Mouse (Mus musculus): ENCODE results near the gene Adgrd1. TPM values are rescaled to one million over a fixed set of nuclear protein-coding genes. Genes with fewer than 3 reads are reported as not detected.

The Adgrd1 gene
- polyA plus RNA-seq (2014; fragmentation: Illumina TruSeq; extraction: RNeasy Lipid Tissue Mini Kit (QIAGEN cat#74804); ENCODE audit: low read depth, low replicate concordance): 0.31 TPM

DNA sequence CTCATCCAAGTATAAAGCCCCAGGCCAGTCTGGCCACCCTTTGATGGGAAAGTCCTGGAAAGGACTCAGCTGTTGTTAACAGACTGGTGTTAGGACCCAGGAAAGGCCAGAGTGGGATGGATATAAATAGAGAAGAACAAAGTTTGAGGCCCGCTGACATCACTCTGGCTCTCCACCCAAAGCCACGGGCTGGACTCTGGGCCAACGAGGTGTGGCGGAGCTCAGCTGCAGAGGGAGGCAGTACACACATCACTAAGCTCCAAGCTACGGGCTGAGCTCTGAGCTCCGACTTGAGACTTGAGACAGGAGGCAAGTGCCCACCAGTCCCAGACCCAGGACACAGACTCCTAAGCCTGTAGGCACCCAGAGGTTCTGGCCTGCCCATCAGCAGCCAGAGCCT, at the start of gene Adgrd1:
Gene Adgrd1, plus strand, starts transcription at position 240 of the 400 bp plus-strand sequence.

Other genes starting within 250 kb of the Adgrd1 start
- gene Rimbp2, start 143.3 kb upstream of the Adgrd1 start, polyA plus RNA-seq (2014; fragmentation: Illumina TruSeq; extraction: RNeasy Lipid Tissue Mini Kit (QIAGEN cat#74804); ENCODE audit: low read depth, low replicate concordance): 0.43 TPM
- 73.8 TPM for gene Stx2, start 88.2 kb upstream of the Adgrd1 start, polyA plus RNA-seq (2014; fragmentation: Illumina TruSeq; extraction: RNeasy Lipid Tissue Mini Kit (QIAGEN cat#74804); ENCODE audit: low read depth, low replicate concordance)
- 329 TPM for gene Ran, start 76.7 kb upstream of the Adgrd1 start, polyA plus RNA-seq (2014; fragmentation: Illumina TruSeq; extraction: RNeasy Lipid Tissue Mini Kit (QIAGEN cat#74804); ENCODE audit: low read depth, low replicate concordance)